Mouse (Mus musculus) brain, adult 2 months (tissue): ENCODE data around the gene Nms.

Experiments
- DNase-seq: peaks from one replicate; pipeline ENCODE4 v3.0.0; 2011; ENCODE audit warnings: low read depth, low spot score

The Nms gene

GRCm38 (mm10) chr1:38992365-38992764 is 53.4 kb downstream of the Nms start:
- peak; percentile 68 for DNase-seq
